Mouse (Mus musculus) embryonic facial prominence, embryonic 13.5 days (tissue): ENCODE data around the gene Fggy. TPM values are rescaled to one million over a fixed set of nuclear protein-coding genes. Genes with fewer than 3 reads are reported as not detected.

ENCODE experiments used
- ATAC-seq: fragments of 200-750 bp; cut with Nextera tagmentation; 2 replicates; pipeline ENCODE4 v1.8.0; 2017; ENCODE audit warnings: low read depth; ENCODE audit not compliant: insufficient number of reproducible peaks, insufficient read depth, low FRiP score, low TSS enrichment
- H3K27ac ChIP-seq: fragments of 300-500 bp; sonication (generic); 2 replicates; pipeline ENCODE4 v1.5.1; 2015; ENCODE audit warnings: moderate library complexity, mild to moderate bottlenecking, inconsistent platforms
- H3K27me3 ChIP-seq: fragments of 300-500 bp; sonication (generic); 2 replicates; pipeline ENCODE4 v1.6.1; 2015; ENCODE audit warnings: mild to moderate bottlenecking, inconsistent platforms
- H3K36me3 ChIP-seq: fragments of 300-500 bp; sonication (generic); 2 replicates; pipeline ENCODE4 v1.6.1; 2015; ENCODE audit warnings: mild to moderate bottlenecking, inconsistent platforms
- H3K4me1 ChIP-seq: fragments of 300-500 bp; sonication (generic); 2 replicates; pipeline ENCODE4 v1.6.1; 2015; ENCODE audit warnings: inconsistent platforms
- H3K4me2 ChIP-seq: fragments of 300-500 bp; sonication (generic); 2 replicates; pipeline ENCODE4 v1.6.1; 2015; ENCODE audit warnings: moderate library complexity, mild to moderate bottlenecking, inconsistent platforms
- H3K4me3 ChIP-seq: fragments of 300-500 bp; sonication (generic); 2 replicates; pipeline ENCODE4 v1.5.1; 2015; ENCODE audit warnings: mild to moderate bottlenecking, inconsistent platforms
- H3K9ac ChIP-seq: fragments of 300-500 bp; sonication (generic); 2 replicates; pipeline ENCODE4 v1.6.1; 2015; ENCODE audit warnings: mild to moderate bottlenecking, inconsistent platforms
- H3K9me3 ChIP-seq: fragments of 300-500 bp; sonication (generic); 2 replicates; pipeline ENCODE4 v1.6.1; 2016; ENCODE audit warnings: inconsistent platforms
- WGBS: fragments of 180-500 bp; shearing (Covaris S2); methylation state at CpG from one replicate; pipeline ENCODE4 v1.1.7; 2015; ENCODE audit warnings: mixed read lengths; 5-methylcytosine and 5-hydroxymethylcytosine counted together
- polyA plus RNA-seq: library from polyadenylated mRNA; unstranded; fragments of >200 nt; fragmentation: Nextera tagmentation; extraction: Ambion mirVana; gene quantifications from 2 replicates; pipeline ENCODE4 v1.2.1, GENCODE M21; 2015

Fggy gene
- 9.3 and 11.4 TPM in 2 replicates for polyA plus RNA-seq

DNA sequence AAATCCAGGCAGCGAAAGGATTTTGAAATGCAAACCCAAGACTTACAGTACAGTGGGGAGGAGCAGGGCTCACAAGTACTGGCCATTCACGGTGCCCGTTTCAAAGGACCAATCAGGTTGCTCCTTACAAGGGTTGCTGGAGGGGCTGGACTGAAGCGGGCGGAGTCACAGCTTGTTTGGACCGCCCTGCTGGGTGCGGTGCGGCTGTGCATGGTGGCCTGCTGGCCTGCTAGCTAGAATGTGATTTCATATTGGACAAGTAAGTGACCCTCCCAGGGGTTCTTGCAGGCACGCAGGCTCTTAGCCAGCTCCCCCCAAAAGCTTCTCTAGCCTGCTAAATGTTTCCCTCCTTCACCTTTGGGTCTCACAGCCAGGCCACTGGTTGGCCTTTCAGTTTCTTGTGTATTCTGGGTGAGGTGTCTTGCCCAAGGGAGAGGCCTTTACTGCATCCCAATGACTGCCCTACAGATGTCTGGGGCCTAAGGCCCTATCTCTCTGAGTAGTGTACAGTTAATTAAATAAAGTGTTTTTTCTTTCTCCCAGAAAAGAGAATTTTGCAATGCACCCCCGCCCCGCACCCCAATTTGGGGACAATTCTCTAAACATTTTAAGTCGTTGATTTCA lies at the start of gene Fggy:
TSS of gene Fggy (plus strand) at position 175 of the 624 bp plus-strand sequence.
- H3K27me3 ChIP-seq = no peaks in the 10 kb centered on the region
- ATAC-seq = peak; percentile 98
- peaks cover 25% of the 10 kb centered on the region for H3K4me1 ChIP-seq
- peak within 1 kb of the TSS; percentile 42 for H3K4me3 ChIP-seq
- no peaks in the 10 kb centered on the region for H3K9me3 ChIP-seq
- peak within 1 kb of the TSS; percentile 64 for H3K4me2 ChIP-seq
- H3K36me3 ChIP-seq = no peaks in the 10 kb centered on the region
- H3K27ac ChIP-seq = peak within 1 kb of the TSS; percentile 83
- peak within 1 kb of the TSS; percentile 65 for H3K9ac ChIP-seq
- WGBS = 21% methylated on average over 12 of the region's 12 CpGs

DNA sequence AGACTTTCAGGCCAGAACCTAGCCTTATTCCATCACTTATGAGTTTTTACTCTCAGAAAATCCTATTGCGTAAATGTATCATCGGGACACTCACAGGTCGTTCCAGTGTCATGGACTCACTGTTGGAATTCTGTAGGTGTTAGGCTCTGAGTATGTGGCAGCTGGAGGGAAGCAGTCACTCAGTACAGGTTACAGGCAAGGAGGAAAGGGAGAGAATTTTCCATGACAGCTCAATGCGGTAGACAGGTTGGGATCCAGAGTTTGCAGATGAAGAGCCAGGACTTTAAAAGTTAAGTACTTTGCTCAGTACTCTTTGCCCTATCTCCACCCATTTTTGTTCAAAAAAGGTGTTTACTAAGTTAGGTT lies 49.4 kb upstream of the Fggy start:
- no peaks in the 10 kb centered on the region for H3K27me3 ChIP-seq
- H3K9ac ChIP-seq = no peak overlapping the region
- peaks cover 6% of the 10 kb centered on the region; the same call in 1 of the 2 replicates for H3K4me1 ChIP-seq
- no peak overlapping the region for H3K4me3 ChIP-seq
- no peak for ATAC-seq
- H3K36me3 ChIP-seq = no peaks in the 10 kb centered on the region
- WGBS = 91% methylated on average over 4 of the region's 4 CpGs
- H3K27ac ChIP-seq = no peak overlapping the region
- no peak overlapping the region for H3K4me2 ChIP-seq
- H3K9me3 ChIP-seq = no peaks in the 10 kb centered on the region

DNA sequence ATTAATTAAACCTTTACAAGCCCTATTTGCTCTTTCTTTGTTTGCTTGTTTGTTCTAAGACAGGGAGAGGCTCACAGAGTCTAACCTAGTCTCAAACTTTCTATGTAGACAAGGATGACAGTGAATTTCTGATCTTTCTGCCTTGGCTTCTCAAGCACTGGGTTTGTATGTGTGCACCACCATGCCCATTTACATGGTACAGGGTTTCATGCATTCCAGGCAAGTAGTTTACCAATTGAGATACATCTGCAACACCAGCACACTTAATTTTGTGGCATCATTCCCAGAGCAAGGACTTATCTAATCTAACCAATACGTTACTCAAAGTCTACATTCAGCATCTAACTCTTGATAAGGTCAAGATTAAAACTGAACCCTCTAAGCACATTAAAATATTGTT lies 38.9 kb upstream of the Fggy start:
- no peaks in the 10 kb centered on the region for H3K9me3 ChIP-seq
- no peaks in the 10 kb centered on the region for H3K27me3 ChIP-seq
- no peak overlapping the region for H3K27ac ChIP-seq
- H3K9ac ChIP-seq = no peak overlapping the region
- H3K36me3 ChIP-seq = no peaks in the 10 kb centered on the region
- no peak overlapping the region for H3K4me3 ChIP-seq
- WGBS = 65% methylated on average over 1 of the region's 1 CpGs
- H3K4me2 ChIP-seq = no peak overlapping the region
- no peak for ATAC-seq
- H3K4me1 ChIP-seq = no peaks in the 10 kb centered on the region

DNA sequence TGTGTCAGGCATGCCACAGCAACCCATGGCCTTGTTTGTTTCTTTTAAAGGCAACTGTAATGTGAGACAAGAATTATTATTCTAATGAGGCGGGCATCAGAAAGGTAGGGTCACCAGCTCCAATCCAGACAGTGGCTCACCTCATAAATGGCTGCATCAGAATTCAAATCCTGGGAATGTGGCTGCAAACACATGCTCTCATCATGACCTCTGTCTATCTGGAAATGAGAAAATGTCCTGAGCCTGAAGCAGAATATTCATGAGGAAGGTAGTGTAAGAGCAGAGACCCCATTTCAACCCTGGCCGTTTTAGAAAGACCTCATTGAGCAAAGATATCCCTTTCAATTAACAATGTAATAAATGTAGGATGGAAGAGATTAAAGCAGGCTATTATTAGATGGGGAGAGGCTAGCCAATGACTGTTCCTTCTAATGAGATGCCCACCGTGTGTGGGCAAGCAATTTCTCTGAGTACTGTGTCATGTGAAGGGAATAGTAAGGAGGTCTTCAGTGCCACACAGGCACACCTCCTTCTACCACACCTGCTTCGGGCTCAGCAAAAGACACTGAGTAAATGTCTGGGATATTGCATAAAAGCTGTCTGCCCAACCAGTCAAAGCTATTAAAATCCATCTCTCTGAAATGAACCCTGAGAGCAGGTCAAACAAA lies 37.2 kb upstream of the Fggy start:
- H3K9me3 ChIP-seq = no peaks in the 10 kb centered on the region
- ATAC-seq = no peak
- no peak overlapping the region for H3K27ac ChIP-seq
- no peaks in the 10 kb centered on the region for H3K4me1 ChIP-seq
- no peak overlapping the region for H3K4me3 ChIP-seq
- H3K4me2 ChIP-seq = no peak overlapping the region
- no peak overlapping the region for H3K9ac ChIP-seq
- no peaks in the 10 kb centered on the region for H3K27me3 ChIP-seq
- H3K36me3 ChIP-seq = no peaks in the 10 kb centered on the region
- 70% methylated on average over 4 of the region's 4 CpGs for WGBS

DNA sequence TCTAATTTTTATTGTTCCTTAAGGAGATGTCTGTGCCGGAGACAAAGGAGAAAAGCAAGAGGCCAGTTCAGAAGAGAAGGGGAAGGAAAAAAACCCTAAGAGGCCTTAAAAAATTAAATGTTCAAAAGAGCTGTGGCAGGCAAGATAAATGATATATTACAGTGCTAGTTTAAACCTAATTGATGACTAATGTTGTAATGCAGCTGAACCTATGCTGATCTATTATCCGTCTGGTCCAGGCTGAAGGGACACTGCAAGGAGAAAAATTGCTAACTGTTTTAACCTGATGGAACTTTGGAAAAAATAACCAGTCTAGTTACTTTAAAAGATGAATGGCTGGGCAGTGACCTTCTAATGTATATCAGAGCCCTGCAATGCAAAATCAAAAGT lies 36.7 kb upstream of the Fggy start:
- WGBS = 62% methylated on average over 2 of the region's 2 CpGs
- Histone ChIP-seq H3K27ac (no peak overlapping the region), H3K4me2 (no peak overlapping the region), H3K9ac (no peak overlapping the region), H3K4me1 (no peaks in the 10 kb centered on the region), H3K4me3 (no peak overlapping the region), H3K9me3 (no peaks in the 10 kb centered on the region), H3K36me3 (no peaks in the 10 kb centered on the region), H3K27me3 (no peaks in the 10 kb centered on the region)
- no peak for ATAC-seq

DNA sequence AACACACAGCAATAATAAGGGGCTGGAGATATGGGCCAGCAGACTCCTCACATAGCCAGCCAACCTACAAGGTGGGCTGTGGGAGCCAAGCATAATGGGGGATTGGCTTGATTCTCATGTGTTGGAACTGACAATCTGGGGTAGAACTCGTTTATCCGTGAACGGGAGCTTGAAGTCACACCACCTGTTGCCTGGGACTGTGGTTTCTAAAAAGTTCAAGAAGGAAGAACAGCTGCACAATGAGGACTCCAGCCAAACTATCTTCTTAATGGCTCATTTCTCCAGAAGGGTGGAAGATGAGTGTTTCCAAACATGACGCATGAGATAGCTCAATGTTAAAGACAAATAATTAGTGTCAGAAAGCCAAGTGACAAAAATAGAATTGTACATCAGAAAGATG lies 30.7 kb upstream of the Fggy start:
- H3K27ac ChIP-seq = no peak overlapping the region
- H3K9ac ChIP-seq = no peak overlapping the region
- 85% methylated on average over 4 of the region's 4 CpGs for WGBS
- no peaks in the 10 kb centered on the region for H3K4me1 ChIP-seq
- ATAC-seq = no peak
- H3K27me3 ChIP-seq = no peaks in the 10 kb centered on the region
- no peaks in the 10 kb centered on the region for H3K36me3 ChIP-seq
- no peaks in the 10 kb centered on the region for H3K9me3 ChIP-seq
- no peak overlapping the region for H3K4me2 ChIP-seq
- H3K4me3 ChIP-seq = no peak overlapping the region

DNA sequence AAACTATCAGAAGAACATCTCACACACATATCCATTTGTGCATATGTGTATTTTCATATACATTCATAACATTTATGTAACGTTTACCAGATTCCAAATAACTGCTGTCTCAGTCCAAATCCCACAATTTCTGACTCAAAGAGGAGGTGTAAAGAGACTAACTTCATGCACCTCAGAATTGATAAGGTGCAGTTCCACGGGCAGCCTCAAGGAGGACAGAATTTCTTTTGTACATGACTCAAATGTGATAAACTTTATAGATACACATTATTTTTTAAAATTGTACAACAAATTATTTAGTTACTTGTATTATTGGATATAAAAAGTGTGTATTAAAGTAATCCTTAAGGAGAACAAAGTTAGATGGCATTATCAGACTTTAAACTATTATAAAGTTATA lies 26.6 kb upstream of the Fggy start:
- no peaks in the 10 kb centered on the region for H3K27me3 ChIP-seq
- H3K9ac ChIP-seq = no peak overlapping the region
- no peak overlapping the region for H3K27ac ChIP-seq
- no peaks in the 10 kb centered on the region for H3K9me3 ChIP-seq
- no peak for ATAC-seq
- no peak overlapping the region for H3K4me2 ChIP-seq
- no peak overlapping the region for H3K4me3 ChIP-seq
- H3K4me1 ChIP-seq = no peaks in the 10 kb centered on the region
- no peaks in the 10 kb centered on the region for H3K36me3 ChIP-seq
- WGBS = 70% methylated on average over 2 of the region's 2 CpGs

DNA sequence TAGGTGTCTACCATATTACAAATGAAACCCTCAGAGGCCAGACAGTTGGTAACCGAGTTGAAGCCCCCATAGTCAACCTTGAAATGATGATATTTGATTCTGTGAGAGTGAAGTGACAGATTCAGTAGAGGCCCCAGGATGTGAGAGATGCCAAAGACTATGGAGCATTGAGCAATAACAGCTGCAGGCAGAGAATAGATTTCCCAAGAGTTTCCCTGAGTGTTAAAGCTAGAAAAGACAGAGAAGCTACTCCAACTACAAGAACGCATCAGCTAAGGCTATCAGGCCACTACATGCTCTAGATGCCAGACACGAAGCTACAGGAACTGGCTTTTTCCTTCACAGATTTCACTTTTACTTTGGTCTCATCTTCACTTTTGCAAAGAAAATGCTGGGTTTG lies 23.4 kb upstream of the Fggy start:
- Histone ChIP-seq H3K9ac (no peak overlapping the region), H3K4me3 (no peak overlapping the region), H3K36me3 (no peaks in the 10 kb centered on the region), H3K4me2 (no peak overlapping the region), H3K27ac (no peak overlapping the region), H3K4me1 (peaks cover 6% of the 10 kb centered on the region; the same call in 1 of the 2 replicates), H3K27me3 (no peaks in the 10 kb centered on the region), H3K9me3 (no peaks in the 10 kb centered on the region)
- no peak for ATAC-seq
- 80% methylated on average over 3 of the region's 3 CpGs for WGBS

DNA sequence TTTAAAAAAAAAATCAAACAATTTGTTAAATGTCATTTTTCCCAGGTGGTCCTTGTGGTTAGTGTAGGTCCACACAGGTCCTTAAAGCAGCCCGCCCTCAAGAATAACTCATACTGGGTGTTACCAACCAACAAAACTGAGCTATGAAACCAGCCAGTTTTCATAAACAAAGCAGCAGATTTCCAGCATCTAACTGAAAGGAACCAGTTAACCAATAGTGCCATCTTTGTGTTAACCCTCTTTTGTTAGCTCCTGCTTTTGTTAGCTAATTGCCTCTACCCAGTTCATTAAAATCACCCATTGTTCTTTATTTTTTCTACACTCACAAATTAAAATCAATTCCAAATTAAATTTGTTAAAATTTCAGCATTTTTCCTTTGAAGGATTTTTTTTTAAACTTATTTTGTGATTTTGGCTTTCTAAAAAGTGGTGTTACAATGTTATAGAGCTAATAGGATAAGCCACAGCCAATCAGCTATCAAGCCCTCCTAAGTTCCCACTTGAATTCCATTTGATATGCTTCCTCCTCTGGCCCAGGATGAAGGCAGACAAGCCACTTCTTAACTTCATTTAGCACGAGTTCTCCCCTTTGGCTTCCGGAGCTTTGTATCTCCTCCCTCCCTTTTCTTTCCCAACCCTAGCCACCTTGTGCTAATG lies 15.8 kb upstream of the Fggy start:
- 65% methylated on average over 3 of the region's 3 CpGs for WGBS
- Histone ChIP-seq H3K4me3 (no peak overlapping the region), H3K27me3 (no peaks in the 10 kb centered on the region), H3K4me1 (peaks cover 6% of the 10 kb centered on the region; the same call in 1 of the 2 replicates), H3K36me3 (no peaks in the 10 kb centered on the region), H3K9me3 (no peaks in the 10 kb centered on the region), H3K4me2 (no peak overlapping the region), H3K27ac (no peak overlapping the region), H3K9ac (no peak overlapping the region)
- no peak for ATAC-seq

DNA sequence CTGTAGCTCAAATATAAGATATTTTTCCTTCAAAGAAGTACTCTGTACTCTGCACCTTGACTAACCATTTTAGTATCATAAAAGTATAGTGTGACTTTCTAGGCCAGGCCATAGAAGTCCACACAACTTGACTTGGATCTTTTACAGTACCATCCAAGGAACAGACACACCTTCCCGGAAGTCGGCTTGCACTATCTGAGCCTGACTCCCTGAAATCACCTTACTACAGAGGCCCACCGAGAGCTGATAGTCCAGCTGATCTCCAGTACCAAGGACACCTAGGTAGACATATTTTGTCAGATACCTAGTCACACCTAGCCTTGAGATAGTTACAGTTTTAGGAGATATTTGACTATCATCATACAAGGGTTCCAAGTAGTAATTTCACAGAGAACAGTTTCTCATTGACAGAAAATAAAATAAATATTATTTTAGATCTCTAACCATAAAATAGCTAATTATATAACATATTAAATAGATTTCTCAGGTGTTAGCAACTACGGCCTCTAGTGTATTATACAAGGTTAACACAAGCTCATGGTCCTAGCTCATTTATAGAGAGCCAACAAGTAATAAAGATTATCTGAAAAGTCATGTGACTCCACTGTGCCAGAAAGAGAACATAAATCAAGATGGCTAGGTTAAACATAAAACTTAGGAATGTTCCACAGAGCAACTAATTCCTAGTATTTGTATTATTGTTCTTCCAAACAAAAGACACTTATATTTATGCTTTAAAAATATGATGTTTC lies 15.1 kb upstream of the Fggy start:
- no peaks in the 10 kb centered on the region for H3K27me3 ChIP-seq
- H3K9ac ChIP-seq = no peak overlapping the region
- no peak overlapping the region for H3K27ac ChIP-seq
- H3K36me3 ChIP-seq = no peaks in the 10 kb centered on the region
- WGBS = 96% methylated on average over 4 of the region's 4 CpGs
- peaks cover 1% of the 10 kb centered on the region; the same call in 1 of the 2 replicates for H3K4me1 ChIP-seq
- H3K4me2 ChIP-seq = no peak overlapping the region
- H3K9me3 ChIP-seq = no peaks in the 10 kb centered on the region
- no peak overlapping the region for H3K4me3 ChIP-seq
- ATAC-seq = no peak

DNA sequence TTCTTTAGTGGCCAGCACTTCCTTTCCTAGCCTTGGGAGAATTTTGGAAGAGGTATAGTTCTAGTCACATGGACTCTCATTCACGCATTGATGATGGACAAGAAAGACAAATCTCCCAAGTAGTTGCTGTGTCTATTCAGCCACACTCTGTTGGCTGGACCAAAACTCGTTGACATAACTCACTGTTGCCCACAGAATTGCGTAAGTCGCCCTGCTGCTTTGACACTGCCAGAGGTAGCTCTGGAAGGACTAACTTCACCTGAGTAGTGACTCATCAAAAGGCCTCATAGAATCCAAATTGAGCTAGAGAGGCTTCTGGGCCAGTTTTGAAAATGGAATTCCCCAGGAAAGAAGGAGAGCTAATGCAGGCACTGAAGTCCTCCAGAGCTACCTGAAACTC lies 13.8 kb upstream of the Fggy start:
- 87% methylated on average over 4 of the region's 4 CpGs for WGBS
- Histone ChIP-seq H3K27me3 (no peaks in the 10 kb centered on the region), H3K27ac (no peak overlapping the region), H3K9me3 (no peaks in the 10 kb centered on the region), H3K4me3 (no peak overlapping the region), H3K9ac (no peak overlapping the region), H3K36me3 (no peaks in the 10 kb centered on the region), H3K4me2 (no peak overlapping the region), H3K4me1 (no peaks in the 10 kb centered on the region)
- no peak for ATAC-seq
